In genomic region chrX:53240011-53240410, GRCm38 (mm10) we compare ENCODE assay signal across 40 mouse cellular contexts. TPM values are rescaled to one million over a fixed set of nuclear protein-coding genes. Genes with fewer than 3 reads are reported as not detected.
DNase-seq lines count a peak whose midpoint lies in the region; ATAC-seq and TF ChIP-seq lines count a peak whose summit lies in the region.
"Had no signal": no experiment of that assay in that cellular context is flagged by ENCODE, and none has a peak within 500 bp of the region (broad histone marks: within the 10 kb centered on the region; RNA-seq: fewer than 3 reads in every experiment).

Gene Plac1, minus strand, starts transcription at chrX:53240111.

- no peaks in the 10 kb centered on the region for H3K27me3 ChIP-seq in heart, embryonic 11.5 days (ENCODE audit: control insufficient read depth, insufficient read depth, low read length)
- no peaks in the 10 kb centered on the region for H3K27me3 ChIP-seq in testis, adult 2 months (ENCODE audit: control insufficient read depth, insufficient read depth, low read length)
- H3K27me3 ChIP-seq: forebrain, embryonic 13.5 days; heart, embryonic 15.5 days; hindbrain, embryonic 12.5 days; liver, embryonic 12.5 days; midbrain, embryonic 12.5 days; neural tube, embryonic 12.5 days had no signal

- no peak for TF ChIP-seq POLR2A in testis, adult 2 months (IDR thresholded peaks at IDR 0.05; ENCODE audit: control insufficient read depth, low read depth, low read length)

- 69% methylated on average over 4 of the region's 4 CpGs for WGBS in heart, embryonic 11.5 days (ENCODE audit: insufficient replicate concordance)

- no peak for ATAC-seq in heart, embryonic 11.5 days (replicated peaks; ENCODE audit: insufficient number of reproducible peaks, low FRiP score, low TSS enrichment)
- peak; percentile 30; the same call in 1 of the 2 replicates for ATAC-seq in granulocyte monocyte progenitor cell, adult 5-6 weeks (replicated peaks; ENCODE audit: poor library complexity, severe bottlenecking)
- ATAC-seq in megakaryocyte progenitor cell, adult 5-6 weeks (replicated peaks; ENCODE audit: poor library complexity) = peak; percentile 51
- ATAC-seq: forebrain, embryonic 13.5 days; hindbrain, postnatal 0 days; intestine, embryonic 16.5 days; liver, embryonic 12.5 days; liver, postnatal 0 days; Patski had no signal

- no peak for TF ChIP-seq CTCF in testis, adult 2 months (IDR thresholded peaks at IDR 0.05; ENCODE audit: control insufficient read depth, insufficient read depth, insufficient replicate concordance, low read depth, low read length)

- no peak within 1 kb of the TSS for H3K4me3 ChIP-seq in heart, embryonic 11.5 days (ENCODE audit: low read depth, low read length)
- H3K4me3 ChIP-seq in testis, adult 2 months (ENCODE audit: control insufficient read depth, low read depth, low read length) = no peak within 1 kb of the TSS
- H3K4me3 ChIP-seq: forebrain, embryonic 13.5 days; heart, adult 2 months; heart, embryonic 15.5 days; hindbrain, embryonic 12.5 days; liver, embryonic 12.5 days; midbrain, embryonic 12.5 days; myocyte; neural tube, embryonic 12.5 days had no signal

- no peak for DNase-seq in heart, adult 11 months
- DNase-seq in testis, postnatal 14 days (ENCODE audit: low spot score) = no peak
- DNase-seq in thymus, postnatal 14 days = no peak
- DNase-seq in layer of hippocampus, postnatal 25 days (ENCODE audit: extremely low spot score in 1 of 2, low spot score in 1 of 2) = no peak
- DNase-seq: adrenal gland, adult 2 months; adrenal gland, postnatal 36 days; B cell, adult 2 months; cerebellum, adult 18-20 months; cerebellum, postnatal 10 days; gastrocnemius, postnatal 14 days; heart, adult 2 months; heart, postnatal 36 days; kidney, adult 8-10 months; kidney, postnatal 4 days; layer of hippocampus, postnatal 36 days; liver, postnatal 0 days; right cerebral cortex, postnatal 4 days; thymus, adult 18-20 months; thymus, postnatal 36 days had no signal

- no peak within 1 kb of the TSS for H3K9ac ChIP-seq in heart, embryonic 11.5 days (ENCODE audit: low read depth, low read length)
- H3K9ac ChIP-seq: forebrain, embryonic 13.5 days; heart, embryonic 15.5 days; hindbrain, embryonic 12.5 days; liver, embryonic 12.5 days; liver, postnatal 0 days; midbrain, embryonic 12.5 days; neural tube, embryonic 12.5 days had no signal

- no peaks in the 10 kb centered on the region for H3K9me3 ChIP-seq in heart, embryonic 11.5 days (replicated peaks; ENCODE audit: control insufficient read depth, low read length)
- H3K9me3 ChIP-seq: forebrain, embryonic 13.5 days; G1E; heart, embryonic 15.5 days; hindbrain, embryonic 12.5 days; liver, embryonic 12.5 days; midbrain, embryonic 12.5 days; neural tube, embryonic 12.5 days had no signal

- H3K36me3 ChIP-seq in heart, embryonic 11.5 days (ENCODE audit: control insufficient read depth, insufficient read depth, low read length) = no peaks in the 10 kb centered on the region; the same call in 1 of the 2 replicates
- H3K36me3 ChIP-seq in testis, adult 2 months (ENCODE audit: control insufficient read depth, insufficient read depth, low read length) = no peaks in the 10 kb centered on the region
- H3K36me3 ChIP-seq: heart, embryonic 15.5 days; hindbrain, embryonic 12.5 days; liver, embryonic 12.5 days; midbrain, embryonic 12.5 days; neural tube, embryonic 12.5 days had no signal

- H3K4me1 ChIP-seq in heart, embryonic 11.5 days (ENCODE audit: control insufficient read depth, insufficient read depth, low read length) = no peaks in the 10 kb centered on the region
- H3K4me1 ChIP-seq in testis, adult 2 months (ENCODE audit: control insufficient read depth, insufficient read depth, low read length) = no peaks in the 10 kb centered on the region
- H3K4me1 ChIP-seq: forebrain, embryonic 13.5 days; hindbrain, embryonic 12.5 days; midbrain, embryonic 12.5 days; neural tube, embryonic 12.5 days had no signal

- no peak within 1 kb of the TSS for H3K27ac ChIP-seq in heart, embryonic 11.5 days (ENCODE audit: low read depth, low read length)
- H3K27ac ChIP-seq in testis, adult 2 months (ENCODE audit: control insufficient read depth, insufficient read depth, low read depth, low read length) = no peak within 1 kb of the TSS
- H3K27ac ChIP-seq: forebrain, embryonic 13.5 days; heart, adult 2 months; heart, embryonic 15.5 days; hindbrain, embryonic 12.5 days; hindbrain, postnatal 0 days; kidney, postnatal 0 days; liver, embryonic 12.5 days; midbrain, embryonic 12.5 days; neural tube, embryonic 12.5 days had no signal

- H3K4me2 ChIP-seq in heart, embryonic 11.5 days = no peak within 1 kb of the TSS
- H3K4me2 ChIP-seq: forebrain, embryonic 13.5 days; heart, embryonic 15.5 days; hindbrain, embryonic 12.5 days; liver, embryonic 12.5 days; midbrain, embryonic 12.5 days; neural tube, embryonic 12.5 days had no signal

RNA-seq across cellular contexts. Expression of gene Plac1, which starts in this region (rescaled TPM):
- 11.4 and 14.9 TPM in 2 replicates for polyA plus RNA-seq in heart, embryonic 11.5 days (2014; fragmentation: Nextera tagmentation; extraction: Ambion mirVana)
- polyA plus RNA-seq in testis, adult 2 months (2012; rRNA removed) = 9.5 and 10.4 TPM in 2 replicates
- not detected in 2 replicates for total RNA-seq in granulocyte monocyte progenitor cell, adult 5-6 weeks (2014; fragmentation: Nextera tagmentation)
- total RNA-seq in granulocyte monocyte progenitor cell, adult 5-6 weeks (2017) = not detected in 2 replicates
- not detected in 2 replicates for total RNA-seq in megakaryocyte progenitor cell, adult 5-6 weeks (2015)
- not detected in 2 replicates for total RNA-seq in megakaryocyte progenitor cell, adult 5-6 weeks (2017)
- total RNA-seq in layer of hippocampus, postnatal 25 days (2021) = not detected
- total RNA-seq: adrenal gland, adult 2 months; adrenal gland, postnatal 36 days; common myeloid progenitor, adult 5-6 weeks; G1E; gastrocnemius, postnatal 14 days; heart, adult 2 months; heart, postnatal 36 days; hindbrain, postnatal 0 days; layer of hippocampus, adult 8-10 months; layer of hippocampus, postnatal 36 days; megakaryocyte, adult 5-6 weeks; midbrain, postnatal 0 days had no signal
- polyA plus RNA-seq: adrenal gland, adult 2 months; G1E; heart, adult 2 months; hindbrain, postnatal 0 days; spleen, adult 2 months had no signal

Comparison
In these comparisons a context has a peak if more than half of its experiments do, and no peak if none do; other contexts are left out.
1. Peak in ATAC-seq in granulocyte monocyte progenitor cell, adult 5-6 weeks; RNA of the gene not detected or under 1 TPM.
2. Peak in ATAC-seq in megakaryocyte progenitor cell, adult 5-6 weeks; RNA of the gene not detected or under 1 TPM.